Mouse (Mus musculus) MEL (cell line): ENCODE measurements around the gene Ubn1. TPM values are rescaled to one million over a fixed set of nuclear protein-coding genes. Genes with fewer than 3 reads are reported as not detected.

Source experiments
- DNase-seq: peaks from one replicate; pipeline ENCODE4 v3.0.0; 2011; ENCODE audit warnings: low read depth, low spot score
- H3K27ac ChIP-seq: 2 replicates; pipeline ENCODE4 v1.5.1; 2012; ENCODE audit warnings: low read depth, mild to moderate bottlenecking, control low read depth, low read length, moderate library complexity; ENCODE audit not compliant: control insufficient read depth
- H3K27me3 ChIP-seq, 2 experiments: fragments of 150-350 bp in 1 of 2; sonication (generic) in 1 of 2; 2 replicates each; pipeline ENCODE4 v1.6.1; 2012; ENCODE audit warnings: low read length in 2 of 2, mild to moderate bottlenecking in 2 of 2, improper control_type of control experiment in 1 of 2, moderate library complexity in 1 of 2; ENCODE audit not compliant: insufficient read depth in 2 of 2, control insufficient read depth in 1 of 2
- H3K36me3 ChIP-seq, 2 experiments: 2 replicates each; pipeline ENCODE4 v1.6.1; 2012 to 2014; ENCODE audit warnings: low read length in 2 of 2, improper control_type of control experiment in 1 of 2, inconsistent platforms in 1 of 2, mild to moderate bottlenecking in 1 of 2; ENCODE audit not compliant: insufficient read depth in 2 of 2, control insufficient read depth in 1 of 2
- H3K4me1 ChIP-seq, 2 experiments: fragments of 150-350 bp in 1 of 2; sonication (generic) in 1 of 2; 2 replicates each; pipeline ENCODE4 v1.6.1; 2012; ENCODE audit warnings: low read length in 2 of 2, improper control_type of control experiment in 1 of 2, mild to moderate bottlenecking in 1 of 2; ENCODE audit not compliant: insufficient read depth in 2 of 2, control insufficient read depth in 1 of 2
- H3K4me3 ChIP-seq, 2 experiments: fragments of 150-350 bp in 1 of 2; sonication (generic) in 1 of 2; 2 replicates each; pipeline ENCODE4 v1.5.1; 2012; ENCODE audit warnings: low read depth in 2 of 2, low read length in 2 of 2, mild to moderate bottlenecking in 2 of 2, moderate library complexity in 2 of 2, control low read depth in 1 of 2, improper control_type of control experiment in 1 of 2; ENCODE audit not compliant: control insufficient read depth in 1 of 2, insufficient read depth in 1 of 2
- H3K79me2 ChIP-seq: 2 replicates; pipeline ENCODE4 v1.6.1; 2012; ENCODE audit warnings: mild to moderate bottlenecking, low read length, moderate library complexity; ENCODE audit not compliant: control insufficient read depth, poor library complexity, insufficient read depth
- H3K9ac ChIP-seq: 2 replicates; pipeline ENCODE4 v1.6.1; 2012; ENCODE audit warnings: low read depth, mild to moderate bottlenecking, control low read depth, low read length, moderate library complexity; ENCODE audit not compliant: control insufficient read depth, poor library complexity, severe bottlenecking
- H3K9me3 ChIP-seq: fragments of 150-350 bp; sonication (generic); replicated peaks from 2 replicates; pipeline ENCODE4 v1.6.1; 2012; ENCODE audit warnings: mild to moderate bottlenecking, low read length, improper control_type of control experiment, moderate library complexity; ENCODE audit not compliant: insufficient read depth
- CHD2 ChIP-seq: IDR thresholded peaks from 2 replicates; pipeline ENCODE4 v1.6.1; 2011; ENCODE audit warnings: low read length, improper control_type of control experiment
- POLR2A ChIP-seq, 2 experiments: IDR thresholded peaks; 2 replicates each; pipeline ENCODE4 v1.6.1; 2011 to 2012; ENCODE audit warnings: low read length in 2 of 2, mild to moderate bottlenecking in 2 of 2, control low read depth in 1 of 2, improper control_type of control experiment in 1 of 2, low read depth in 1 of 2, moderate library complexity in 1 of 2; ENCODE audit not compliant: control insufficient read depth in 1 of 2, insufficient read depth in 1 of 2, poor library complexity in 1 of 2
- POLR2AphosphoS2 ChIP-seq: IDR thresholded peaks from 2 replicates; pipeline ENCODE4 v1.6.1; 2011; ENCODE audit warnings: low read length, improper control_type of control experiment
- RAD21 ChIP-seq: IDR thresholded peaks from 2 replicates; pipeline ENCODE4 v1.6.1; 2011; ENCODE audit warnings: mild to moderate bottlenecking, low read depth, low read length, improper control_type of control experiment
- SMC3 ChIP-seq: IDR thresholded peaks from 2 replicates; pipeline ENCODE4 v1.6.1; 2011; ENCODE audit warnings: low read depth, low read length, improper control_type of control experiment
- UBTF ChIP-seq: IDR thresholded peaks from 2 replicates; pipeline ENCODE4 v1.6.1; 2012; ENCODE audit warnings: low read depth, mild to moderate bottlenecking, inconsistent platforms, low read length, improper control_type of control experiment, moderate library complexity, borderline replicate concordance; ENCODE audit not compliant: insufficient read depth
- USF1 ChIP-seq: IDR thresholded peaks from 2 replicates; pipeline ENCODE4 v1.6.1; 2014; ENCODE audit warnings: low read depth, mild to moderate bottlenecking, inconsistent platforms, low read length, improper control_type of control experiment, moderate library complexity
- USF2 ChIP-seq, 2 experiments: IDR thresholded peaks; 2 replicates each; pipeline ENCODE4 v1.6.1; 2011 to 2012; ENCODE audit warnings: improper control_type of control experiment in 2 of 2, low read length in 2 of 2, borderline replicate concordance in 1 of 2, inconsistent platforms in 1 of 2, low read depth in 1 of 2, mild to moderate bottlenecking in 1 of 2; ENCODE audit not compliant: insufficient read depth in 1 of 2
- ZNF384 ChIP-seq: IDR thresholded peaks from 2 replicates; pipeline ENCODE4 v1.6.1; 2012; ENCODE audit warnings: low read depth, mild to moderate bottlenecking, inconsistent platforms, low read length, improper control_type of control experiment
- polyA plus RNA-seq, 2 experiments: library from polyadenylated mRNA; stranded (reverse) in 1 of 2; unstranded in 1 of 2; fragments of >175 nt in 1 of 2; fragments of >200 nt in 1 of 2; gene quantifications; 2 replicates each; pipeline versions ENCODE4 v1.2.1 to v1.2.4; 2012; ENCODE audit warnings: low replicate concordance in 2 of 2, low read depth in 1 of 2; ENCODE audit not compliant: insufficient read length in 2 of 2, insufficient read depth in 1 of 2, missing spikeins in 1 of 2
- total RNA-seq: library from RNA; depleted of rRNA; stranded (reverse); fragments of 300-350 nt; gene quantifications from 2 replicates; pipeline ENCODE4 v1.2.3, GENCODE M21; 2012

The Ubn1 gene
- total and polyA plus RNA-seq, 3 experiments, result 18.1 to 34.5 (median 24.9) TPM

- TF ChIP-seq SMC3, result no peak
- TF ChIP-seq POLR2AphosphoS2, result no peak
- no peak for TF ChIP-seq RAD21
- TF ChIP-seq, all 39 proteins: peak for 0
- no peaks in the 10 kb centered on the region for H3K4me1 ChIP-seq
- H3K36me3 ChIP-seq, result no peaks in the 10 kb centered on the region
- DNase-seq, result no peak
- no peak overlapping the region for H3K4me3 ChIP-seq
- no peaks in the 10 kb centered on the region for H3K79me2 ChIP-seq
- no peaks in the 10 kb centered on the region for H3K9me3 ChIP-seq
- no peak overlapping the region for H3K27ac ChIP-seq
- H3K9ac ChIP-seq, result no peak overlapping the region
- H3K27me3 ChIP-seq, result peaks cover 0 to 2% of the 10 kb centered on the region in 2 experiments; a peak in 1 of 4 replicates
Measured at GRCm38 (mm10) chr16:5113002-5113550, 63.2 kb downstream of the Ubn1 start.

GRCm38 (mm10) chr16:5113582-5113981 lies 63.7 kb downstream of the Ubn1 start:
- Histone ChIP-seq H3K4me3 (no peak overlapping the region), H3K4me1 (no peaks in the 10 kb centered on the region), H3K27me3 (peaks cover 0 to 2% of the 10 kb centered on the region in 2 experiments; a peak in 1 of 4 replicates), H3K9me3 (no peaks in the 10 kb centered on the region), H3K27ac (no peak overlapping the region), H3K36me3 (no peaks in the 10 kb centered on the region), H3K9ac (no peak overlapping the region), H3K79me2 (no peaks in the 10 kb centered on the region)
- peak; percentile 9 for DNase-seq
- no peak for TF ChIP-seq POLR2AphosphoS2
- TF ChIP-seq POLR2A (IDR thresholded peaks at IDR 0.05; ENCODE audit: control insufficient read depth in 1 of 2, insufficient read depth in 1 of 2, low read depth in 1 of 2, low read length in 2 of 2, poor library complexity in 1 of 2), result no peak
- no peak for TF ChIP-seq SMC3

- H3K9ac ChIP-seq, result no peak overlapping the region
- H3K36me3 ChIP-seq, result no peaks in the 10 kb centered on the region
- DNase-seq, result no peak
- TF ChIP-seq USF1 (no peak), SMC3 (no peak), POLR2AphosphoS2 (no peak), UBTF (no peak), USF2 (IDR thresholded peaks at IDR 0.05; ENCODE audit: borderline replicate concordance in 1 of 2, insufficient read depth in 1 of 2, low read depth in 1 of 2, low read length in 2 of 2) (no peak), ZNF384 (no peak), CHD2 (no peak)
- H3K79me2 ChIP-seq, result no peaks in the 10 kb centered on the region
- H3K9me3 ChIP-seq, result no peaks in the 10 kb centered on the region
- no peak overlapping the region for H3K27ac ChIP-seq
- no peak overlapping the region for H3K4me3 ChIP-seq
- no peaks in the 10 kb centered on the region for H3K4me1 ChIP-seq
- H3K27me3 ChIP-seq, result peaks cover 0 to 3% of the 10 kb centered on the region in 2 experiments; a peak in 1 of 4 replicates
Measured at GRCm38 (mm10) chr16:5119385-5119784, 69.5 kb downstream of the Ubn1 start.
